Mouse (Mus musculus): ENCODE measurements at regions not wholly inside any gene's neighbourhood (a gene's known extent, or its start where the extent isn't known, plus 50 kb on each side); places are given as distances from the start of the nearest gene placed in this dataset.

- H3K9ac ChIP-seq: no peak overlapping the region
- no peak overlapping the region for H3K4me3 ChIP-seq (replicated peaks)
- peaks cover 45% of the 10 kb centered on the region for H3K27me3 ChIP-seq
- H3K27ac ChIP-seq (replicated peaks): no peak overlapping the region
- WGBS (ENCODE audit: insufficient replicate concordance): 24% methylated on average over 7 of the region's 7 CpGs
- H3K36me3 ChIP-seq (replicated peaks): no peaks in the 10 kb centered on the region
- no peak for ATAC-seq (ENCODE audit: insufficient read depth)
- peaks cover 2% of the 10 kb centered on the region; the same call in 1 of the 2 replicates for H3K4me1 ChIP-seq (replicated peaks)
- H3K4me2 ChIP-seq: no peak overlapping the region
- no peaks in the 10 kb centered on the region for H3K9me3 ChIP-seq (replicated peaks)
Observed at GRCm38 (mm10) chr8:91867069-91867468, 65.2 kb upstream of the Irx3 start.

GRCm38 (mm10) chr8:91866076-91866475 is 64.2 kb upstream of the Irx3 start:
- H3K27me3 ChIP-seq: peaks cover 49% of the 10 kb centered on the region
- H3K4me3 ChIP-seq (replicated peaks): no peak overlapping the region
- ATAC-seq (ENCODE audit: insufficient read depth): no peak
- no peaks in the 10 kb centered on the region for H3K36me3 ChIP-seq (replicated peaks)
- H3K27ac ChIP-seq (replicated peaks): no peak overlapping the region
- H3K9ac ChIP-seq: no peak overlapping the region
- no peaks in the 10 kb centered on the region for H3K4me1 ChIP-seq (replicated peaks)
- 59% methylated on average over 7 of the region's 7 CpGs for WGBS (ENCODE audit: insufficient replicate concordance)
- no peak overlapping the region for H3K4me2 ChIP-seq
- no peaks in the 10 kb centered on the region for H3K9me3 ChIP-seq (replicated peaks)

GRCm38 (mm10) chr8:91865361-91865760 is 63.5 kb upstream of the Irx3 start:
- Histone ChIP-seq H3K4me3 (replicated peaks) (no peak overlapping the region), H3K4me1 (replicated peaks) (no peaks in the 10 kb centered on the region), H3K9ac (no peak overlapping the region), H3K36me3 (replicated peaks) (no peaks in the 10 kb centered on the region), H3K27ac (replicated peaks) (no peak overlapping the region), H3K4me2 (no peak overlapping the region), H3K9me3 (replicated peaks) (no peaks in the 10 kb centered on the region), H3K27me3 (peaks cover 50% of the 10 kb centered on the region)
- no peak for ATAC-seq (ENCODE audit: insufficient read depth)
- 16% methylated on average over 10 of the region's 10 CpGs for WGBS (ENCODE audit: insufficient replicate concordance)

- H3K27ac ChIP-seq (replicated peaks): no peak overlapping the region
- no peaks in the 10 kb centered on the region for H3K36me3 ChIP-seq (replicated peaks)
- no peak overlapping the region for H3K4me2 ChIP-seq
- H3K27me3 ChIP-seq: peaks cover 50% of the 10 kb centered on the region
- H3K4me1 ChIP-seq (replicated peaks): no peaks in the 10 kb centered on the region
- ATAC-seq (ENCODE audit: insufficient read depth): no peak
- no peak overlapping the region for H3K4me3 ChIP-seq (replicated peaks)
- no peak overlapping the region for H3K9ac ChIP-seq
- no peaks in the 10 kb centered on the region for H3K9me3 ChIP-seq (replicated peaks)
- 36% methylated on average over 4 of the region's 4 CpGs for WGBS (ENCODE audit: insufficient replicate concordance)
Observed at GRCm38 (mm10) chr8:91863505-91863904, 61.6 kb upstream of the Irx3 start.

GRCm38 (mm10) chr8:91855881-91856280 is 54.0 kb upstream of the Irx3 start:
- H3K27ac ChIP-seq (replicated peaks): no peak overlapping the region
- H3K27me3 ChIP-seq: peaks cover 6% of the 10 kb centered on the region
- no peaks in the 10 kb centered on the region for H3K4me1 ChIP-seq (replicated peaks)
- no peak for ATAC-seq (ENCODE audit: insufficient read depth)
- H3K4me3 ChIP-seq (replicated peaks): no peak overlapping the region
- WGBS (ENCODE audit: insufficient replicate concordance): 65% methylated on average over 14 of the region's 14 CpGs
- H3K9ac ChIP-seq: no peak overlapping the region
- no peaks in the 10 kb centered on the region for H3K9me3 ChIP-seq (replicated peaks)
- H3K36me3 ChIP-seq (replicated peaks): no peaks in the 10 kb centered on the region
- no peak overlapping the region for H3K4me2 ChIP-seq

- WGBS (ENCODE audit: insufficient replicate concordance): 65% methylated on average over 4 of the region's 4 CpGs
Observed at GRCm38 (mm10) chr8:91854369-91854768, 52.5 kb upstream of the Irx3 start.

GRCm38 (mm10) chr8:91853803-91854202 is 51.9 kb upstream of the Irx3 start:
- no peaks in the 10 kb centered on the region for H3K36me3 ChIP-seq (replicated peaks)
- H3K9me3 ChIP-seq (replicated peaks): no peaks in the 10 kb centered on the region
- peaks cover 6% of the 10 kb centered on the region; the same call in 1 of the 2 replicates for H3K27me3 ChIP-seq
- 47% methylated on average over 2 of the region's 2 CpGs for WGBS (ENCODE audit: insufficient replicate concordance)
- no peak overlapping the region for H3K27ac ChIP-seq (replicated peaks)
- no peak overlapping the region for H3K4me2 ChIP-seq
- H3K4me1 ChIP-seq (replicated peaks): no peaks in the 10 kb centered on the region
- H3K9ac ChIP-seq: no peak overlapping the region
- H3K4me3 ChIP-seq (replicated peaks): no peak overlapping the region
- ATAC-seq (ENCODE audit: insufficient read depth): no peak

More at GRCm38 (mm10) chr8:91854369-91854768, 52.5 kb upstream of the Irx3 start:
- Histone ChIP-seq H3K9ac (no peak overlapping the region), H3K27ac (replicated peaks) (no peak overlapping the region), H3K9me3 (replicated peaks) (no peaks in the 10 kb centered on the region), H3K36me3 (replicated peaks) (no peaks in the 10 kb centered on the region), H3K4me1 (replicated peaks) (no peaks in the 10 kb centered on the region), H3K4me3 (replicated peaks) (no peak overlapping the region), H3K27me3 (peaks cover 6% of the 10 kb centered on the region; the same call in 1 of the 2 replicates), H3K4me2 (no peak overlapping the region)
- ATAC-seq (ENCODE audit: insufficient read depth): no peak

- Histone ChIP-seq H3K4me1 (replicated peaks) (no peaks in the 10 kb centered on the region), H3K27me3 (peaks cover 6% of the 10 kb centered on the region; the same call in 1 of the 2 replicates), H3K9ac (no peak overlapping the region), H3K9me3 (replicated peaks) (no peaks in the 10 kb centered on the region), H3K4me3 (replicated peaks) (no peak overlapping the region), H3K36me3 (replicated peaks) (no peaks in the 10 kb centered on the region), H3K27ac (replicated peaks) (no peak overlapping the region), H3K4me2 (no peak overlapping the region)
- 48% methylated on average over 4 of the region's 4 CpGs for WGBS (ENCODE audit: insufficient replicate concordance)
- no peak for ATAC-seq (ENCODE audit: insufficient read depth)
Observed at GRCm38 (mm10) chr8:91853336-91853735, 51.5 kb upstream of the Irx3 start.

Data from liver, embryonic 15.5 days (tissue).